Mouse (Mus musculus) kidney, adult 2 months (tissue): ENCODE data around the gene Smarca5. TPM values are rescaled to one million over a fixed set of nuclear protein-coding genes. Genes with fewer than 3 reads are reported as not detected.
A peak's percentile ranks its signal among the peaks of the same experiment; 100 is the strongest.

Source experiments
- DNase-seq: peaks from one replicate; pipeline ENCODE4 v3.0.0; 2021
- H3K27ac ChIP-seq: fragments of 200-500 bp; 2 replicates; pipeline ENCODE4 v1.5.1; 2012; ENCODE audit warnings: low read depth, low read length, control low read depth, inconsistent platforms; ENCODE audit not compliant: insufficient read depth
- H3K27me3 ChIP-seq: fragments of 200-500 bp; replicated peaks from 2 replicates; pipeline ENCODE4 v1.6.1; 2012; ENCODE audit warnings: mild to moderate bottlenecking, moderate library complexity, low read length, inconsistent platforms; ENCODE audit not compliant: control insufficient read depth, insufficient read depth
- H3K36me3 ChIP-seq: fragments of 200-500 bp; 2 replicates; pipeline ENCODE4 v1.6.1; 2012; ENCODE audit warnings: mild to moderate bottlenecking, moderate library complexity, low read length, inconsistent platforms; ENCODE audit not compliant: control insufficient read depth, insufficient read depth
- H3K4me1 ChIP-seq: fragments of 200-500 bp; 2 replicates; pipeline ENCODE4 v1.6.1; 2011; ENCODE audit warnings: low read length; ENCODE audit not compliant: control insufficient read depth, insufficient read depth
- H3K4me3 ChIP-seq: fragments of 200-500 bp; 2 replicates; pipeline ENCODE4 v1.5.1; 2011; ENCODE audit warnings: mild to moderate bottlenecking, low read depth, low read length, control low read depth; ENCODE audit not compliant: insufficient read depth
- CTCF ChIP-seq: fragments of 200-500 bp; conservative IDR thresholded peaks from 2 replicates; pipeline ENCODE4 v1.5.1; 2011; ENCODE audit warnings: low read depth, mild to moderate bottlenecking, control low read depth, low read length, moderate library complexity, mixed read lengths; ENCODE audit not compliant: insufficient read depth, insufficient read length
- POLR2A ChIP-seq: fragments of 200-500 bp; IDR thresholded peaks from one replicate; pipeline ENCODE4 v1.6.1; 2011; ENCODE audit warnings: low read depth, low read length, control low read depth
- WGBS: fragments of 180-500 bp; shearing (Covaris S2); methylation state at CpG from one replicate; pipeline ENCODE4 v1.1.7; 2018; 5-methylcytosine and 5-hydroxymethylcytosine counted together
- polyA plus RNA-seq: library from polyadenylated mRNA; depleted of rRNA; stranded (reverse); fragments of >200 nt; gene quantifications from 2 replicates; pipeline ENCODE4 v1.2.3, GENCODE M21; 2012

The Smarca5 gene
- polyA plus RNA-seq, 1 experiment, result 4.5 TPM

DNA sequence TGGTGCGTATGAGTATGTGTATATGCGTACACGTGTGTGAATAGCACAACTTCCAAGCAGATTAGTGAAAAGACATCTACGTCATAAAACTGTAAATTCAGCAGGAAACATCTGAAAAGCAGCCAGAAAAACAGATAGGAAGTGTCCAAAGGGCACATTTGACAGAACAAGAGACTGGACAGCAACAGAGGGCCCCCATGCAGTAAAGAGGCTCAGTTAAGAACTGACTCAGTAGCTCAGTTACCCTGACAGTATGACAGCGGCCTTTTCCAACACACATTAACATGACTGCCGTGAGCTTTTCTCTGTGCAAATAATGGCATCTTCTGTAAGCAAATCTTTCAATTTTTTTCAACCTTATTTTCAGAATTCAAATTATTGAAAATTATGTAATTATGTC is 29.2 kb upstream of the Smarca5 start:
- 76% methylated on average over 6 of the region's 6 CpGs for WGBS
- TF ChIP-seq CTCF (no peak), POLR2A (no peak)
- no peak overlapping the region for H3K4me3 ChIP-seq
- peaks cover 2% of the 10 kb centered on the region; the same call in 1 of the 2 replicates for H3K4me1 ChIP-seq
- H3K36me3 ChIP-seq, result no peaks in the 10 kb centered on the region; the same call in 1 of the 2 replicates
- no peak for DNase-seq
- H3K27ac ChIP-seq, result no peak overlapping the region
- H3K27me3 ChIP-seq, result no peaks in the 10 kb centered on the region

DNA sequence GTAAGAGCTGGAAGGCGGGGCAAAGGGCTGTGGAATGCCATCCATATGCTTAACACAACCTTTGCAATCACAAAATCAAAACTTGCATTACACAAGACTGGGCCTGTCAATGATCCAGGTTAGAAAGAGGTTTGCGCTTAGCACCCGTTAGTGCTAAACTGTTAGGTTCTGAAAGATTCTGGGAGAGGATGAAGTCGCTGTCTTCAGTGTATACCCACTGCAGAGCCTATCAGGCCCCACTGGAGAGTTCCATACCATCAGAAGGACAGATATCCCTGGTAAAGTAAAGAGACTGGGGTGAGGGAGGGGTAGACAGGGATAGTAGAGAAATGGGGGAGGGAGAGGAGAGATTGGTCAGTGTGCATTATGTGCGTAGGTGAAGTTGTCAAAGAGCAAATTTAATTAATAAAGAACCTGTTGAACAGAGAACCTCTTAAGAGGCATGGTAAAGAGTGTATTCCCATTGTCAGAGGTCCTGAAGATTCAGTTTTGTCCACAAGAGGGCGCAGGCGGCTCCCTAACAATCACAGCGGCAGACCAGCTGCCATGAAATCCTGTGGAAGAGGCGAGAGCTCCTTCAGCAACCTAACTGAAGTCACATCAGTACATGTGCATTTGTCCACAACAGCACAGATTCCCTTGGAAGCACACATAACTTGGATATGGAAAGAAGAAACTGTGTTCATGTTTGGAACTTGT is 13.9 kb upstream of the Smarca5 start:
- peak; percentile 87 for DNase-seq
- H3K27ac ChIP-seq, result no peak overlapping the region
- H3K4me3 ChIP-seq, result no peak overlapping the region
- TF ChIP-seq POLR2A, result no peak
- peak; percentile 87 for TF ChIP-seq CTCF
- H3K36me3 ChIP-seq, result no peaks in the 10 kb centered on the region
- 31% methylated on average over 9 of the region's 9 CpGs for WGBS
- no peaks in the 10 kb centered on the region for H3K4me1 ChIP-seq
- no peaks in the 10 kb centered on the region for H3K27me3 ChIP-seq

DNA sequence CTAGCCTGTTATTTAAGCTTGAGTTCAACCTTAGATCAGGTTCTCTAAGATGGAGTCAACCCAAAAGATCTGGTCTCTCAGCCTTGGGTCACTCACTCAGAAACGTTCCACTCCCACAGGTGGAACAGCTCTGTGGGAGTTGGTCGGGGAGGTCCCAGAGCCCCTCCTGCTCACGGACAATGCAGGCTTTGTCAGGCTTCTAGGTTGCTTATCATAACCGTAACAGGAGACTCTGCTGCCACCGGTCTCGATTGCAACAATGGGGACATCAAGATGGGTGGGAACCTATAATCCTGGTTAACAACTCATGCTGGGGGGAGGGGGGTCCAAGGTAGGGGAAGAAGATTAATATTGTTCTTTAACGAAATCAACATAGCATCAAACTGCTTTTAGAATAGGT is 13.1 kb upstream of the Smarca5 start:
- H3K4me1 ChIP-seq, result no peaks in the 10 kb centered on the region
- no peak for DNase-seq
- H3K4me3 ChIP-seq, result no peak overlapping the region
- H3K36me3 ChIP-seq, result no peaks in the 10 kb centered on the region
- H3K27me3 ChIP-seq, result no peaks in the 10 kb centered on the region
- WGBS, result 64% methylated on average over 7 of the region's 7 CpGs
- TF ChIP-seq POLR2A (no peak), CTCF (no peak)
- H3K27ac ChIP-seq, result no peak overlapping the region

DNA sequence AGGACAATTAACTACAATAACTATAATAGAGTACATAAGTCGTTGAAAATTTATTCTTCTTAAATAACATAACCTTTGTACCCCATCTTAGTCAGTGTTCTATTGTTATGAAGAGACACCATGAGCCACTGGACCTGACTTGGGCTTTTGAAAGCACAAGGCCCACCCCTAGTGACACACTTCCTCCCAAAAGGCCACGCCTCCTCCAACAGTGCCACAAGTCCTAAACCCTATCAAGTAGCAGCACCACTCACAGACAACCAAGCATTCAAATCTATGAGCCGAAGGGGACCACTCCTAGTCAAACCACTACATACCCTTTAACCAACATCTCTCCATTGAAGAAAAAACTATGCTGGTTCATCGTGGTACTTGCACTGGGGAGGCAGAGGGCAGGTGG is 9.8 kb upstream of the Smarca5 start:
- Histone ChIP-seq H3K27ac (no peak overlapping the region), H3K36me3 (no peaks in the 10 kb centered on the region), H3K4me3 (no peak overlapping the region), H3K27me3 (no peaks in the 10 kb centered on the region), H3K4me1 (no peaks in the 10 kb centered on the region)
- 87% methylated on average over 4 of the region's 4 CpGs for WGBS
- TF ChIP-seq CTCF (no peak), POLR2A (no peak)
- DNase-seq, result no peak

DNA sequence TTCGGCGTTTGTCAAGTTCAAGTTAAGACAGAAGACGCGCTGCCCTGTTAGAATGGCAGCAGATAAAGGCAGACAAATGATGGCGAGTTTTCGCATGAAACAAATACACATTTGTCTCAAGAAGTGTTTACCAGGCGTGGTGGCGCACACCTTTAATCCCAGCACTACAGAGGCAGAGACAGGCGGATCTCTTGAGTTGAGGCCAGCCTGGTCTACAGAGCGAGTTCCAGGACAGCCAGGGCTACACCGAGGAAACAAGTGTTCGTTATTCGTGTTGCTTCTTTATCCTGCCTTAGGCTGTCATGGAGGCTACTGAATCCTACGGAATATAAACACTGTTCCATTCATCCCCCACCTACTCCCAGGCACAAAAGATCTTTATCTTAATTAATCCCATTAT is 635 bp upstream of the Smarca5 start:
- Histone ChIP-seq H3K4me3 (peak overlapping the region; percentile 59), H3K27ac (peak overlapping the region; percentile 71), H3K4me1 (no peaks in the 10 kb centered on the region), H3K36me3 (no peaks in the 10 kb centered on the region), H3K27me3 (no peaks in the 10 kb centered on the region)
- 9% methylated on average over 14 of the region's 14 CpGs for WGBS
- TF ChIP-seq POLR2A (no peak), CTCF (no peak)
- DNase-seq, result no peak

DNA sequence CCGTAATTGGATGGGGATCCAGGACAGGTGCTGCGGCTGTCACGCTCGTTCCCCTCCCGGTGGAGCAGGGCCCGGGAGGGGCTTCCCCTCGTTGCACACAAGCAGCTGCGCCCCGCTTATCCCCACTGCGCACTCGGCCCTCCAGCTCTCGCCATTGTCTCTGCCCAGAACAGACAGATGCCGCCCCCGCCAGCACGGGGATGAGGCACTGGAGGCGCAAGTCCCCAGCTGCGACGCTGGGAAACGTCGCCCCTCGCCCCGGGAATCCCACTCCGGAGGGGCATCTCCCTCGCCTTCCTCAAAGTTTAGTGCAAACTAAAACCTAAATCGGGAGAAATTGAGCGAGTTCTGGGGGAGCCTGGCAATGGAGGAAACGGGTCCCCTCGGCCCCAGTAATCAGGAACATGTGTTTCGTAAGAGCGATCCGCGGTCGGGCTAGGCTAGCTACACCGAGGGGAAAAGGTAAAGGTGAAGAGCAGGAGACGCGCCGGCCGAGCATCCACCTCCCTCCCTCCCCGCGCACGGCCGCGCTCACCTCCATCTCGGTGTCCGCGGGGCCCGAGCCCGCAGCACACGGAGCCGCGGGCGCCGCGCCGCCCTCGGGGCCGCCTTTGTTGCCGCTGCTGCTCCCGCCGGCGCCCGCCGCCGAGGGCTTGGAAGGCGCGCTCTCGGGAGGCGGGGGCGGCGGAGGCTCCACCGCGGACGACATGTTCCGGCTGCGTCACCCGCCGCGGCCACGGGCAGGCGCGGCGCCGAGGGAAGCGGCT is 726 bp downstream of the Smarca5 start:
- H3K27ac ChIP-seq, result peak overlapping the region; percentile 96
- under 1% methylated on average over 84 of the region's 84 CpGs for WGBS
- H3K36me3 ChIP-seq, result no peaks in the 10 kb centered on the region
- no peak for TF ChIP-seq CTCF
- no peak for TF ChIP-seq POLR2A
- peak; percentile 17 for DNase-seq
- no peaks in the 10 kb centered on the region for H3K27me3 ChIP-seq
- peak overlapping the region; percentile 85 for H3K4me3 ChIP-seq
- H3K4me1 ChIP-seq, result no peaks in the 10 kb centered on the region

DNA sequence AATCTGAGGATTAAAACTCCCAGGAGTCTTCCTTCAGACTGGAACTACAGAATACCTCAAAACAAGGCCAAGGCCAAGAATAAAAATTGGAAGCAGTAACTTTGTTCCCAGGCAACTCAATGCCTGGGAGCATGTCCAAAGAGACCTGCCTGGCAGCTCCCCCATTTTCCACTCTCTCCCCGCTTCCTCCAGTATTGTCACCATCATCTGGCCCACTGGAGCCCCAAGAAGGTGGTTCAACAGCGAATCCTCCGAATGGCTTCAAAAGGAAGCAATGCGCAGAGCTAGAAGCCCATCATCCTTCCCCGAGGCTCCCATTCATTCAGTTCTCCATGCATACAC is 1.3 kb downstream of the Smarca5 start:
- TF ChIP-seq CTCF, result no peak
- no peak for TF ChIP-seq POLR2A
- no peak overlapping the region for H3K27ac ChIP-seq
- WGBS, result 0% methylated on average over 5 of the region's 5 CpGs
- DNase-seq, result peak; percentile 18
- no peaks in the 10 kb centered on the region for H3K27me3 ChIP-seq
- peak overlapping the region; percentile 85 for H3K4me3 ChIP-seq
- no peaks in the 10 kb centered on the region for H3K4me1 ChIP-seq
- no peaks in the 10 kb centered on the region for H3K36me3 ChIP-seq
